Mouse (Mus musculus) myocyte (in vitro differentiated cells): ENCODE measurements at regions not wholly inside any gene's neighbourhood (a gene's known extent, or its start where the extent isn't known, plus 50 kb on each side); places are given as distances from the start of the nearest gene placed in this dataset.

Source experiments
- H3K27me3 ChIP-seq: one replicate; pipeline ENCODE4 v1.6.1; 2011; ENCODE audit not compliant: control insufficient read depth, insufficient read depth, insufficient read length
- H3K36me3 ChIP-seq: one replicate; pipeline ENCODE4 v1.6.1; 2011; ENCODE audit not compliant: control insufficient read depth, insufficient read depth
- H3K4me2 ChIP-seq: one replicate; pipeline ENCODE4 v1.6.1; 2011; ENCODE audit warnings: low read depth, control low read depth
- H3K4me3 ChIP-seq: one replicate; pipeline ENCODE4 v1.5.1; 2011; ENCODE audit warnings: mild to moderate bottlenecking, control low read depth, moderate library complexity
- H3K79me2 ChIP-seq: one replicate; pipeline ENCODE4 v1.6.1; 2011; ENCODE audit not compliant: control insufficient read depth, insufficient read depth
- H3ac ChIP-seq: one replicate; pipeline ENCODE4 v1.6.1; 2011; ENCODE audit not compliant: control insufficient read depth, insufficient read length
- CEBPB ChIP-seq: IDR thresholded peaks from 2 replicates; pipeline ENCODE4 v1.6.1; 2011; ENCODE audit warnings: mild to moderate bottlenecking, moderate library complexity; ENCODE audit not compliant: poor library complexity, insufficient read depth, severe bottlenecking
- E2F4 ChIP-seq: IDR thresholded peaks from one replicate; pipeline ENCODE4 v1.6.1; 2011; ENCODE audit warnings: mild to moderate bottlenecking, control low read depth, moderate library complexity; ENCODE audit not compliant: insufficient read depth
- MAX ChIP-seq: IDR thresholded peaks from one replicate; pipeline ENCODE4 v1.6.1; 2011; ENCODE audit warnings: low read depth, mild to moderate bottlenecking, control low read depth
- MYOD1 ChIP-seq, 3 experiments: IDR thresholded peaks; one replicate each; pipeline ENCODE4 v1.6.1; 2011; ENCODE audit warnings: control low read depth in 2 of 3, low read depth in 2 of 3, mild to moderate bottlenecking in 2 of 3, moderate library complexity in 1 of 3; ENCODE audit not compliant: insufficient read length in 2 of 3, control insufficient read depth in 1 of 3
- MYOG ChIP-seq, 3 experiments: IDR thresholded peaks; one replicate each; pipeline ENCODE4 v1.6.1; 2011; ENCODE audit warnings: control low read depth in 2 of 3, low read depth in 2 of 3, mild to moderate bottlenecking in 2 of 3; ENCODE audit not compliant: insufficient read length in 2 of 3, control insufficient read depth in 1 of 3, insufficient read depth in 1 of 3
- POLR2A ChIP-seq: IDR thresholded peaks from one replicate; pipeline ENCODE4 v1.6.1; 2011; ENCODE audit warnings: low read depth, mild to moderate bottlenecking, control low read depth, moderate library complexity; ENCODE audit not compliant: insufficient read length
- POLR2AphosphoS2 ChIP-seq: IDR thresholded peaks from one replicate; pipeline ENCODE4 v1.6.1; 2011; ENCODE audit warnings: low read depth, control low read depth; ENCODE audit not compliant: insufficient read length
- REST ChIP-seq: IDR thresholded peaks from one replicate; pipeline ENCODE4 v1.6.1; 2011; ENCODE audit warnings: mild to moderate bottlenecking, control low read depth, moderate library complexity; ENCODE audit not compliant: insufficient read depth, insufficient read length
- SRF ChIP-seq: IDR thresholded peaks from one replicate; pipeline ENCODE4 v1.6.1; 2011; ENCODE audit warnings: low read depth; ENCODE audit not compliant: control insufficient read depth, insufficient read length
- TCF12 ChIP-seq: IDR thresholded peaks from one replicate; pipeline ENCODE4 v1.6.1; 2011; ENCODE audit warnings: mild to moderate bottlenecking, control low read depth; ENCODE audit not compliant: poor library complexity, insufficient read depth, severe bottlenecking
- TCF3 ChIP-seq: IDR thresholded peaks from one replicate; pipeline ENCODE4 v1.6.1; 2011; ENCODE audit warnings: low read depth, control low read depth; ENCODE audit not compliant: insufficient read length
- USF1 ChIP-seq: IDR thresholded peaks from one replicate; pipeline ENCODE4 v1.6.1; 2011; ENCODE audit warnings: low read depth, mild to moderate bottlenecking, control low read depth, moderate library complexity

DNA sequence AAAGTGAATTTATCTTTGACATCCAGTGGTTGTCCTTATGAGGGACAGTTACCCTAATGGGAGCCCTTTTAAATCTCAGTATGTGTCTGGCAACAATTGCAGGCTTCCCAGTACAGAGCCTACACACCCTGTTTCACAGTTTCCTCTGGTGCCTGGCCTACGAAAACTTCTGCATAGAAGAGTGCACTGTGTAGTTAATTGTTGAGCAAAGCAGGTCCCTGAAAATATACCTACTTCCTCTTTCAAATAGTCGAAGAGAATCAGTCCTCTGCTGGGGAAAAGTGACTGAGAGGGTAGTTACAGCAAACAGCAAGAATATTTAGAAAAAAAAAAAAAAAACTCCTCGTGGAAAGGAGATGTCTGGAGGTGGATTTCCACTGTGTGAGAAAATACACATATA lies 110.6 kb downstream of the Atp6v1g3 start:
- Histone ChIP-seq H3K27me3 (no peaks in the 10 kb centered on the region), H3ac (no peak overlapping the region), H3K79me2 (no peaks in the 10 kb centered on the region), H3K4me3 (no peak overlapping the region), H3K4me2 (peak overlapping the region; percentile 42), H3K36me3 (no peaks in the 10 kb centered on the region)
- TF ChIP-seq MYOG (IDR thresholded peaks at IDR 0.05; ENCODE audit: control insufficient read depth in 1 of 3, insufficient read depth in 1 of 3, insufficient read length in 2 of 3, low read depth in 2 of 3) = no peak
- TF ChIP-seq CEBPB = no peak
- no peak for TF ChIP-seq POLR2AphosphoS2
- TF ChIP-seq SRF = no peak
- TF ChIP-seq USF1 = no peak
- no peak for TF ChIP-seq TCF3

DNA sequence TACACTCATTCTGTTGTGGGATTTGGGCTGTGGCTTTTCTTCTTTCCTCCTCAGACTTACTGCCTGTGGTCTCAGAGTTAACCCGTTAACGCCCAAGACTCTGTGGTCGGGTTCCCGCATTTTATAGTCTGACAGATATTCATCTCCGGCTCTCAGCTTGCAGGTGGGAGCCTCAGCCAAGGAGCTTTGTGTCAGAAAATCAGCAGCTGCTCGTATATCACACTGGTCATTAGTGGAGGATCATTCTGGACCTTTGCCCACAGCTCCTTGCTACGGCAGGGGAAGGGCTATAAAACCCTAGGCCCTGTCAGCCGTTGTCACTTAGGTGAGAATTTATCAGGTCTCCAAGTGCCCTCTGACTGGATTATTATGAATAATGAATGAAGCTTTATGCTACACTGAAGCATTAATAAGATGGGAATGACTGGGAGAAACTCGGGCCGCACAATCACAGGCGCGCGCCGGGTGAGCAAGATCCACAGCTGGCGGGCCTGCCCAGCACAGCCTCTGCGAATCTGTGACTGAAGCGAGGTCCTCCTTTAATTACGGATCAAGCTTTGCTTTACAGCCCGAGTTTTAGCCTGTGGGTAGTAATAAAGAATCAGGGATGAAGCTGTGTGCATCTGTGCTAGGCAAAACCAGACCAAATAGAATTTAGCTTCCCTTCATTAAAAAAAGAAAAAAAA lies 111.8 kb downstream of the Atp6v1g3 start:
- TF ChIP-seq MYOD1 (IDR thresholded peaks at IDR 0.05; ENCODE audit: control insufficient read depth in 1 of 3, insufficient read length in 2 of 3, low read depth in 2 of 3) (no peak), POLR2A (no peak), MAX (no peak), REST (no peak), TCF3 (no peak), SRF (no peak), TCF12 (no peak), MYOG (IDR thresholded peaks at IDR 0.05; ENCODE audit: control insufficient read depth in 1 of 3, insufficient read depth in 1 of 3, insufficient read length in 2 of 3, low read depth in 2 of 3) (no peak), POLR2AphosphoS2 (no peak), E2F4 (no peak), CEBPB (no peak), USF1 (no peak)
- Histone ChIP-seq H3K79me2 (no peaks in the 10 kb centered on the region), H3ac (no peak overlapping the region), H3K4me2 (peak overlapping the region; percentile 79), H3K36me3 (no peaks in the 10 kb centered on the region), H3K4me3 (no peak overlapping the region), H3K27me3 (no peaks in the 10 kb centered on the region)

DNA sequence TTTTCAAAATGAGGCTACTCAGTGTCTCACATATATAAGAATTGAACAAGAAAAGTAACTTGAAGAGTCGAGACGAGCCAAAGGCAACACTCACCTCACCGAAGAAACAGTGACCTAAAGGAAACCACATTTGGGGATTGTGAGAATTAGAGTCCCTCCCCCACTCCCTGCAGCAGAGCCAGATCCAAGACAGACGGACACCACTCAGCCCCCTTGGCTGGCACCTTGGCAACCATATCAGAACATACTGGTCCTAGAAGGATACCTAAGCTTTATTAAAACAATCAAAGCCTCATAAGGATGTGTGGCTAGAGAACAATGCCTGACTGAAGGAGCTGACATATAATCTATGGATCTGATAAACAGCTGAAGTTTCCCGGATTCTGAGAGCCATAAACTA lies 112.5 kb downstream of the Atp6v1g3 start:
- Histone ChIP-seq H3K79me2 (no peaks in the 10 kb centered on the region), H3K27me3 (no peaks in the 10 kb centered on the region), H3K4me2 (peak overlapping the region; percentile 79), H3K4me3 (no peak overlapping the region), H3ac (no peak overlapping the region), H3K36me3 (no peaks in the 10 kb centered on the region)
- no peak for TF ChIP-seq USF1
- TF ChIP-seq REST = no peak
- TF ChIP-seq POLR2AphosphoS2 = no peak
- TF ChIP-seq MYOG (IDR thresholded peaks at IDR 0.05; ENCODE audit: control insufficient read depth in 1 of 3, insufficient read depth in 1 of 3, insufficient read length in 2 of 3, low read depth in 2 of 3) = no peak

DNA sequence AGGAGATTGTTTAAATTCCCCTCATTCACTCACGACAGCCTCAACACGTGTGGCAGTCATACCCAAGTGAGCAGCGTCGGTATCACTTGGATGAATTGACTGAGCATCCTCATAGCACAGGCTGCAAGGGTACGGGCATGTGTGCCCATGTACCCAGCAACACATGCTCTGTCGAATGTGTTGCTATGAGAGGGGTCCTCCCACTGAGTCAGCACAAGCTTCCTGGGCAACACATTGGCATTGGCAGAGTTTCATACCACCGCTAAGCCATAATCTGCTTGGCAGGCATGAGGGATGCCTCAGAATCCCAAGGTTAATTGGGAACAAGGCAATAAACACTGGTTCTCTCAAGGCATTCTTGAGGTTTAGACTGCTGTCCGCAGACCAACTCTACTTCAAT lies 115.1 kb downstream of the Atp6v1g3 start:
- Histone ChIP-seq H3K4me2 (no peak overlapping the region), H3K4me3 (no peak overlapping the region), H3K36me3 (no peaks in the 10 kb centered on the region), H3ac (no peak overlapping the region), H3K79me2 (no peaks in the 10 kb centered on the region), H3K27me3 (no peaks in the 10 kb centered on the region)
- no peak for TF ChIP-seq POLR2A
- TF ChIP-seq SRF = no peak
- TF ChIP-seq MAX = no peak
- peak in 1 of 3 experiments; percentile 23 for TF ChIP-seq MYOG (IDR thresholded peaks at IDR 0.05; ENCODE audit: control insufficient read depth in 1 of 3, insufficient read depth in 1 of 3, insufficient read length in 2 of 3, low read depth in 2 of 3)
- TF ChIP-seq E2F4 = no peak
- TF ChIP-seq MYOD1 (IDR thresholded peaks at IDR 0.05; ENCODE audit: control insufficient read depth in 1 of 3, insufficient read length in 2 of 3, low read depth in 2 of 3) = peak in 1 of 3 experiments; percentile 38
- TF ChIP-seq TCF12 = no peak

DNA sequence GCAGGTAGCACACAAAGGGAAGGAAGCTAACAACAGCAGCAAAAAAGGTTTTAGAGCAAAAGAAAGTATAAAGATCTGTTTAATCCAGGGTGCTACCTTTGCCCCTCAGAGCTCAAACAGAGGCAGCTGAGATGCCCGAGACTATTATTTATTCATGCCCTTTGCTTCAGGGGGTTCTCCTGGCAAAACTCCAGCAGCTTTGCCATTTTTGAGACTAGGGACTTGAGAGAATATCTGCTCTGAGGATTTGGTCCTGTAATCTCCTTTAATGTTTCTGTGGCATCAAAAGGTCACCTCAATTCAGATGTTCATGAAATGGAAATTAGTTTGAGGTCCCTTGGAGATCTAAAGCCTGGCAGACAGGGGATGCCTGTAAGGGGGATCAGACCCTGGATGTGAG lies 116.1 kb downstream of the Atp6v1g3 start:
- H3K79me2 ChIP-seq = no peaks in the 10 kb centered on the region

More for the DNA sequence above, 116.1 kb downstream of the Atp6v1g3 start:
- no peak overlapping the region for H3K4me3 ChIP-seq
- no peaks in the 10 kb centered on the region for H3K36me3 ChIP-seq
- no peak overlapping the region for H3ac ChIP-seq
- no peak overlapping the region for H3K4me2 ChIP-seq
- TF ChIP-seq USF1 (no peak), SRF (no peak), MYOG (IDR thresholded peaks at IDR 0.05; ENCODE audit: control insufficient read depth in 1 of 3, insufficient read depth in 1 of 3, insufficient read length in 2 of 3, low read depth in 2 of 3) (no peak), MYOD1 (IDR thresholded peaks at IDR 0.05; ENCODE audit: control insufficient read depth in 1 of 3, insufficient read length in 2 of 3, low read depth in 2 of 3) (no peak), POLR2AphosphoS2 (no peak), E2F4 (no peak), REST (no peak), TCF3 (no peak), POLR2A (no peak)
- no peaks in the 10 kb centered on the region for H3K27me3 ChIP-seq
